Mouse (Mus musculus): ENCODE measurements around the gene Oxt.

Gene Oxt

GRCm38 (mm10) chr2:130578148-130578547 is 2.2 kb downstream of the Oxt start:
- in situ Hi-C loops (cut with MboI; ENCODE audit: low sequenced_read_pairs) = no loop called here

- in situ Hi-C loops (cut with MboI; ENCODE audit: low sequenced_read_pairs) = no loop called here
These were observed 3.8 kb downstream of the Oxt start for GRCm38 (mm10) chr2:130579791-130580190.

- in situ Hi-C loops (cut with MboI; ENCODE audit: low sequenced_read_pairs) = no loop called here
These were observed 5.2 kb downstream of the Oxt start for GRCm38 (mm10) chr2:130581201-130581600.

- in situ Hi-C loops (cut with MboI; ENCODE audit: low sequenced_read_pairs) = no loop called here
These were observed 6.6 kb downstream of the Oxt start, which contains the start of gene Avp for GRCm38 (mm10) chr2:130582552-130582951. TSS of gene Avp (minus strand) at chr2:130582554.

- in situ Hi-C loops (cut with MboI; ENCODE audit: low sequenced_read_pairs) = no loop called here
These were observed 8.1 kb downstream of the Oxt start for GRCm38 (mm10) chr2:130583902-130584560.

- in situ Hi-C loops (cut with MboI; ENCODE audit: low sequenced_read_pairs) = no loop called here
These were observed 10.0 kb downstream of the Oxt start for GRCm38 (mm10) chr2:130586016-130586415.

GRCm38 (mm10) chr2:130588373-130588772 is 12.4 kb downstream of the Oxt start:
- in situ Hi-C loops (cut with MboI; ENCODE audit: low sequenced_read_pairs) = no loop called here

GRCm38 (mm10) chr2:130589157-130589556 is 13.2 kb downstream of the Oxt start:
- in situ Hi-C loops (cut with MboI; ENCODE audit: low sequenced_read_pairs) = no loop called here

GRCm38 (mm10) chr2:130589761-130590160 is 13.8 kb downstream of the Oxt start:
- in situ Hi-C loops (cut with MboI; ENCODE audit: low sequenced_read_pairs) = no loop called here

- in situ Hi-C loops (cut with MboI; ENCODE audit: low sequenced_read_pairs) = no loop called here
These were observed 15.0 kb downstream of the Oxt start for GRCm38 (mm10) chr2:130591016-130591415.

GRCm38 (mm10) chr2:130595596-130595995 is 19.6 kb downstream of the Oxt start:
- in situ Hi-C loops (cut with MboI; ENCODE audit: low sequenced_read_pairs) = no loop called here

GRCm38 (mm10) chr2:130597601-130598010 is 21.6 kb downstream of the Oxt start:
- in situ Hi-C loops (cut with MboI; ENCODE audit: low sequenced_read_pairs) = no loop called here

- in situ Hi-C loops (cut with MboI; ENCODE audit: low sequenced_read_pairs) = no loop called here
These were observed 22.4 kb downstream of the Oxt start for GRCm38 (mm10) chr2:130598399-130598798.

GRCm38 (mm10) chr2:130602195-130602594 is 26.2 kb downstream of the Oxt start:
- in situ Hi-C loops (cut with MboI; ENCODE audit: low sequenced_read_pairs) = no loop called here

GRCm38 (mm10) chr2:130613091-130613490 is 37.1 kb downstream of the Oxt start:
- in situ Hi-C loops (cut with MboI; ENCODE audit: low sequenced_read_pairs) = no loop called here

- in situ Hi-C loops (cut with MboI; ENCODE audit: low sequenced_read_pairs) = no loop called here
These were observed 43.0 kb downstream of the Oxt start for GRCm38 (mm10) chr2:130618972-130619371.

Measured in CH12F3 (cell line).